In genomic region chr6:32894100-32894499, GRCm38 (mm10) we compare ENCODE assay signal across 22 mouse cellular contexts.
DNase-seq lines count a peak whose midpoint lies in the region; ATAC-seq and TF ChIP-seq lines count a peak whose summit lies in the region.
"Had no signal": no experiment of that assay in that cellular context is flagged by ENCODE, and none has a peak within 500 bp of the region (broad histone marks: within the 10 kb centered on the region; RNA-seq: fewer than 3 reads in every experiment).

No protein-coding gene starts in this region.

- H3K27me3 ChIP-seq in liver, embryonic 12.5 days (replicated peaks), result no peaks in the 10 kb centered on the region
- H3K27me3 ChIP-seq in intestine, embryonic 15.5 days (replicated peaks), result no peaks in the 10 kb centered on the region
- no peaks in the 10 kb centered on the region for H3K27me3 ChIP-seq in liver, embryonic 14.5 days (ENCODE audit: control insufficient read depth, insufficient read depth, low read length)
- H3K27me3 ChIP-seq: embryonic facial prominence, embryonic 12.5 days; forebrain, embryonic 15.5 days; hindbrain, embryonic 12.5 days; Patski had no signal

- no peak for TF ChIP-seq CTCF in liver, embryonic 14.5 days (IDR thresholded peaks at IDR 0.05; ENCODE audit: low read depth)

- H3K4me3 ChIP-seq in liver, embryonic 12.5 days, result no peak overlapping the region
- H3K4me3 ChIP-seq in intestine, embryonic 15.5 days (replicated peaks), result no peak overlapping the region
- H3K4me3 ChIP-seq in liver, embryonic 14.5 days (ENCODE audit: insufficient read depth in 1 of 2, low read depth in 2 of 2, low read length in 2 of 2), result no peak overlapping the region
- H3K4me3 ChIP-seq: embryonic facial prominence, embryonic 12.5 days; forebrain, embryonic 15.5 days; heart, embryonic 10.5 days; hindbrain, embryonic 12.5 days had no signal

- no peaks in the 10 kb centered on the region for H3K9me3 ChIP-seq in liver, embryonic 12.5 days (replicated peaks)
- H3K9me3 ChIP-seq in intestine, embryonic 15.5 days, result no peaks in the 10 kb centered on the region
- H3K9me3 ChIP-seq in liver, embryonic 14.5 days (ENCODE audit: control insufficient read depth, low read length), result no peaks in the 10 kb centered on the region
- H3K9me3 ChIP-seq: embryonic facial prominence, embryonic 12.5 days; forebrain, embryonic 15.5 days; heart, embryonic 10.5 days; hindbrain, embryonic 12.5 days had no signal

- peaks cover 4% of the 10 kb centered on the region; the same call in 1 of the 2 replicates for H3K36me3 ChIP-seq in liver, embryonic 12.5 days
- H3K36me3 ChIP-seq in intestine, embryonic 15.5 days, result no peaks in the 10 kb centered on the region
- H3K36me3 ChIP-seq in liver, embryonic 14.5 days (replicated peaks; ENCODE audit: control insufficient read depth, insufficient read depth, low read depth), result no peaks in the 10 kb centered on the region
- H3K36me3 ChIP-seq: embryonic facial prominence, embryonic 12.5 days; forebrain, embryonic 15.5 days; heart, embryonic 10.5 days; hindbrain, embryonic 12.5 days had no signal

- no peak for TF ChIP-seq EP300 in liver, embryonic 14.5 days (IDR thresholded peaks at IDR 0.05; ENCODE audit: low read depth)

- no peak overlapping the region for H3K9ac ChIP-seq in liver, embryonic 12.5 days
- no peak overlapping the region for H3K9ac ChIP-seq in intestine, embryonic 15.5 days
- H3K9ac ChIP-seq in liver, embryonic 14.5 days (replicated peaks), result no peak overlapping the region
- H3K9ac ChIP-seq: embryonic facial prominence, embryonic 12.5 days; forebrain, embryonic 15.5 days; hindbrain, embryonic 12.5 days had no signal

- 41% methylated on average over 2 of the region's 2 CpGs for WGBS in liver, embryonic 12.5 days (ENCODE audit: insufficient replicate concordance)
- WGBS in intestine, embryonic 15.5 days, result 65% methylated on average over 2 of the region's 2 CpGs
- 39% methylated on average over 2 of the region's 2 CpGs for WGBS in liver, embryonic 14.5 days (ENCODE audit: insufficient replicate concordance)

- peak; percentile 79 for ATAC-seq in liver, embryonic 12.5 days
- peak; percentile 71; the same call in 1 of the 2 replicates for ATAC-seq in intestine, embryonic 15.5 days
- ATAC-seq in liver, embryonic 14.5 days (ENCODE audit: insufficient read depth), result peak; percentile 45; the same call in 1 of the 2 replicates
- ATAC-seq: activated CD4-positive, CD25-positive, alpha-beta regulatory T cell, adult 4 months; forebrain, embryonic 15.5 days; Patski had no signal

- no peak overlapping the region; the same call in 1 of the 2 replicates for H3K4me2 ChIP-seq in liver, embryonic 12.5 days
- H3K4me2 ChIP-seq in intestine, embryonic 15.5 days (replicated peaks), result no peak overlapping the region
- no peak overlapping the region for H3K4me2 ChIP-seq in liver, embryonic 14.5 days (ENCODE audit: low read depth)
- H3K4me2 ChIP-seq: embryonic facial prominence, embryonic 12.5 days; forebrain, embryonic 15.5 days; hindbrain, embryonic 12.5 days had no signal

- H3K27ac ChIP-seq in liver, embryonic 12.5 days, result no peak overlapping the region; the same call in 1 of the 2 replicates
- H3K27ac ChIP-seq in intestine, embryonic 15.5 days, result no peak overlapping the region
- H3K27ac ChIP-seq in liver, embryonic 14.5 days, result no peak overlapping the region
- H3K27ac ChIP-seq: embryonic facial prominence, embryonic 12.5 days; forebrain, embryonic 15.5 days; heart, embryonic 10.5 days; hindbrain, embryonic 12.5 days had no signal

- peaks cover 6% of the 10 kb centered on the region; the same call in 1 of the 2 replicates for H3K4me1 ChIP-seq in liver, embryonic 12.5 days
- 0 out of 2 replicates have a peak, but pooled peaks cover 3% of the 10 kb centered on the region for H3K4me1 ChIP-seq in intestine, embryonic 15.5 days (replicated peaks)
- H3K4me1 ChIP-seq in liver, embryonic 14.5 days (replicated peaks; ENCODE audit: control insufficient read depth in 2 of 2, insufficient read depth in 2 of 2, low read length in 1 of 2), result peaks cover 4% of the 10 kb centered on the region in 2 experiments; a peak in 3 of 4 replicates
- H3K4me1 ChIP-seq: embryonic facial prominence, embryonic 12.5 days; forebrain, embryonic 15.5 days; heart, embryonic 10.5 days; hindbrain, embryonic 12.5 days had no signal

- DNase-seq in liver, result no peak
- no peak for DNase-seq in liver, embryonic 14.5 days (ENCODE audit: low read depth in 3 of 3, low spot score in 3 of 3)
- no peak for DNase-seq in thymus, postnatal 0 days (ENCODE audit: low spot score)
- DNase-seq in retina, postnatal 1 day, result no peak
- DNase-seq in embryo, embryonic 9.5 days (ENCODE audit: extremely low spot score), result no peak
- DNase-seq: adrenal gland, postnatal 14 days; cerebellum, adult 11 months; cerebellum, adult 8-10 months; cerebellum, postnatal 14 days; embryo, embryonic 11 days; gastrocnemius, postnatal 36 days; heart, adult 18-20 months; heart, postnatal 10 days; heart, postnatal 4 days had no signal
